Mouse (Mus musculus) layer of hippocampus, adult 9-11 months (tissue): ENCODE results near the gene Ldb3.

Experiments used
- DNase-seq: peaks from one replicate; pipeline ENCODE4 v3.0.0; 2022

The Ldb3 gene

GRCm38 (mm10) chr14:34588498-34588897 lies at the start of gene Ldb3:
Gene Ldb3 (minus strand): TSS chr14:34588682.
- no peak for DNase-seq

- DNase-seq, result no peak
Observed at GRCm38 (mm10) chr14:34635721-34636120, 47.2 kb upstream of the Ldb3 start.

- no peak for DNase-seq
Observed at GRCm38 (mm10) chr14:34635192-34635591, 46.7 kb upstream of the Ldb3 start.

GRCm38 (mm10) chr14:34632722-34633448 lies 44.4 kb upstream of the Ldb3 start:
- DNase-seq, result no peak

- no peak for DNase-seq
Observed at GRCm38 (mm10) chr14:34626824-34627223, 38.3 kb upstream of the Ldb3 start.

GRCm38 (mm10) chr14:34623531-34624210 lies 35.2 kb upstream of the Ldb3 start:
- DNase-seq, result no peak

- no peak for DNase-seq
Observed at GRCm38 (mm10) chr14:34623074-34623473, 34.6 kb upstream of the Ldb3 start.

- DNase-seq, result no peak
Observed at GRCm38 (mm10) chr14:34620611-34621376, 32.3 kb upstream of the Ldb3 start.

GRCm38 (mm10) chr14:34618808-34619207 lies 30.3 kb upstream of the Ldb3 start:
- DNase-seq, result no peak

- DNase-seq, result peak; percentile 71
Observed at GRCm38 (mm10) chr14:34616821-34617220, 28.3 kb upstream of the Ldb3 start.

- no peak for DNase-seq
Observed at GRCm38 (mm10) chr14:34615625-34616024, 27.1 kb upstream of the Ldb3 start.

- no peak for DNase-seq
Observed at GRCm38 (mm10) chr14:34615082-34615481, 26.6 kb upstream of the Ldb3 start.

- no peak for DNase-seq
Observed at GRCm38 (mm10) chr14:34614551-34614950, 26.1 kb upstream of the Ldb3 start.

- no peak for DNase-seq
Observed at GRCm38 (mm10) chr14:34613523-34613922, 25.0 kb upstream of the Ldb3 start.

- no peak for DNase-seq
Observed at GRCm38 (mm10) chr14:34612222-34612621, 23.7 kb upstream of the Ldb3 start.

GRCm38 (mm10) chr14:34611591-34611990 lies 23.1 kb upstream of the Ldb3 start:
- no peak for DNase-seq

- no peak for DNase-seq
Observed at GRCm38 (mm10) chr14:34601910-34602309, 13.4 kb upstream of the Ldb3 start.

GRCm38 (mm10) chr14:34599941-34600340 lies 11.5 kb upstream of the Ldb3 start, which contains the start of gene Opn4:
Gene Opn4 (minus strand): TSS chr14:34600142.
- DNase-seq, result no peak

- DNase-seq, result no peak
Observed at GRCm38 (mm10) chr14:34595596-34596255, 7.2 kb upstream of the Ldb3 start.

GRCm38 (mm10) chr14:34591741-34592535 lies 3.5 kb upstream of the Ldb3 start:
- DNase-seq, result no peak

GRCm38 (mm10) chr14:34590743-34591675 lies 2.5 kb upstream of the Ldb3 start:
- DNase-seq, result peak; percentile 70
